Mouse (Mus musculus): Measurements from ENCODE around the gene Ngp. TPM values are rescaled to one million over a fixed set of nuclear protein-coding genes. Genes with fewer than 3 reads are reported as not detected.

Ngp gene
- polyA plus RNA-seq, 1 experiment from 2014 or later, result 9.6 TPM

- Histone ChIP-seq H3K4me1 (ENCODE audit: control insufficient read depth, insufficient read depth, low read length) (no peaks in the 10 kb centered on the region), H3K36me3 (ENCODE audit: control insufficient read depth, insufficient read depth, low read length) (0 out of 2 replicates have a peak, but pooled peaks cover 2% of the 10 kb centered on the region), H3K9me3 (ENCODE audit: control insufficient read depth, low read depth, low read length) (no peaks in the 10 kb centered on the region), H3K27ac (ENCODE audit: low read length) (no peak overlapping the region), H3K27me3 (ENCODE audit: control insufficient read depth, insufficient read depth, low read length) (no peaks in the 10 kb centered on the region), H3K4me2 (replicated peaks; ENCODE audit: low read depth, low read length) (no peak overlapping the region), H3K4me3 (ENCODE audit: low read depth, low read length) (no peak overlapping the region), H3K9ac (replicated peaks; ENCODE audit: low read depth, low read length) (no peak overlapping the region)
- no peak for ATAC-seq (ENCODE audit: insufficient number of reproducible peaks, insufficient read depth, low FRiP score, low read depth)
- WGBS, result 85% methylated on average over 15 of the region's 15 CpGs
These were observed 28.8 kb downstream of the Ngp start for GRCm38 (mm10) chr9:110448356-110448755.

GRCm38 (mm10) chr9:110448857-110449617 lies 29.5 kb downstream of the Ngp start:
- no peaks in the 10 kb centered on the region for H3K4me1 ChIP-seq (ENCODE audit: control insufficient read depth, insufficient read depth, low read length)
- H3K27me3 ChIP-seq (ENCODE audit: control insufficient read depth, insufficient read depth, low read length), result no peaks in the 10 kb centered on the region
- no peak overlapping the region for H3K4me2 ChIP-seq (replicated peaks; ENCODE audit: low read depth, low read length)
- 0 out of 2 replicates have a peak, but pooled peaks cover 2% of the 10 kb centered on the region for H3K36me3 ChIP-seq (ENCODE audit: control insufficient read depth, insufficient read depth, low read length)
- H3K27ac ChIP-seq (ENCODE audit: low read length), result no peak overlapping the region
- no peaks in the 10 kb centered on the region for H3K9me3 ChIP-seq (ENCODE audit: control insufficient read depth, low read depth, low read length)
- WGBS, result 33% methylated on average over 11 of the region's 11 CpGs
- ATAC-seq (ENCODE audit: insufficient number of reproducible peaks, insufficient read depth, low FRiP score, low read depth), result peak; percentile 58; the same call in 1 of the 2 replicates
- no peak overlapping the region for H3K9ac ChIP-seq (replicated peaks; ENCODE audit: low read depth, low read length)
- H3K4me3 ChIP-seq (ENCODE audit: low read depth, low read length), result no peak overlapping the region

- no peak overlapping the region for H3K4me2 ChIP-seq (replicated peaks; ENCODE audit: low read depth, low read length)
- H3K36me3 ChIP-seq (ENCODE audit: control insufficient read depth, insufficient read depth, low read length), result 0 out of 2 replicates have a peak, but pooled peaks cover 2% of the 10 kb centered on the region
- H3K27me3 ChIP-seq (ENCODE audit: control insufficient read depth, insufficient read depth, low read length), result no peaks in the 10 kb centered on the region
- ATAC-seq (ENCODE audit: insufficient number of reproducible peaks, insufficient read depth, low FRiP score, low read depth), result no peak
- no peak overlapping the region for H3K27ac ChIP-seq (ENCODE audit: low read length)
- H3K9ac ChIP-seq (replicated peaks; ENCODE audit: low read depth, low read length), result no peak overlapping the region
- H3K4me3 ChIP-seq (ENCODE audit: low read depth, low read length), result no peak overlapping the region
- H3K4me1 ChIP-seq (ENCODE audit: control insufficient read depth, insufficient read depth, low read length), result no peaks in the 10 kb centered on the region
- no peaks in the 10 kb centered on the region for H3K9me3 ChIP-seq (ENCODE audit: control insufficient read depth, low read depth, low read length)
- WGBS, result 70% methylated on average over 3 of the region's 3 CpGs
These were observed 33.0 kb downstream of the Ngp start for GRCm38 (mm10) chr9:110452523-110452922.

GRCm38 (mm10) chr9:110457926-110458325 lies 38.4 kb downstream of the Ngp start:
- Histone ChIP-seq H3K9me3 (ENCODE audit: control insufficient read depth, low read depth, low read length) (no peaks in the 10 kb centered on the region), H3K36me3 (ENCODE audit: control insufficient read depth, insufficient read depth, low read length) (no peaks in the 10 kb centered on the region), H3K4me1 (ENCODE audit: control insufficient read depth, insufficient read depth, low read length) (no peaks in the 10 kb centered on the region), H3K27ac (ENCODE audit: low read length) (no peak overlapping the region), H3K4me3 (ENCODE audit: low read depth, low read length) (no peak overlapping the region), H3K9ac (replicated peaks; ENCODE audit: low read depth, low read length) (no peak overlapping the region), H3K27me3 (ENCODE audit: control insufficient read depth, insufficient read depth, low read length) (no peaks in the 10 kb centered on the region), H3K4me2 (replicated peaks; ENCODE audit: low read depth, low read length) (no peak overlapping the region)
- ATAC-seq (ENCODE audit: insufficient number of reproducible peaks, insufficient read depth, low FRiP score, low read depth), result no peak
- WGBS, result 86% methylated on average over 3 of the region's 3 CpGs

GRCm38 (mm10) chr9:110459145-110459727 lies 39.7 kb downstream of the Ngp start:
- no peaks in the 10 kb centered on the region for H3K4me1 ChIP-seq (ENCODE audit: control insufficient read depth, insufficient read depth, low read length)
- H3K4me2 ChIP-seq (replicated peaks; ENCODE audit: low read depth, low read length), result no peak overlapping the region
- no peaks in the 10 kb centered on the region for H3K27me3 ChIP-seq (ENCODE audit: control insufficient read depth, insufficient read depth, low read length)
- H3K27ac ChIP-seq (ENCODE audit: low read length), result peak overlapping the region; percentile 52; the same call in 1 of the 2 replicates
- ATAC-seq (ENCODE audit: insufficient number of reproducible peaks, insufficient read depth, low FRiP score, low read depth), result no peak
- no peaks in the 10 kb centered on the region for H3K9me3 ChIP-seq (ENCODE audit: control insufficient read depth, low read depth, low read length)
- WGBS, result 44% methylated on average over 2 of the region's 2 CpGs
- no peak overlapping the region for H3K9ac ChIP-seq (replicated peaks; ENCODE audit: low read depth, low read length)
- no peaks in the 10 kb centered on the region for H3K36me3 ChIP-seq (ENCODE audit: control insufficient read depth, insufficient read depth, low read length)
- H3K4me3 ChIP-seq (ENCODE audit: low read depth, low read length), result no peak overlapping the region

- Histone ChIP-seq H3K9ac (replicated peaks; ENCODE audit: low read depth, low read length) (no peak overlapping the region), H3K4me1 (ENCODE audit: control insufficient read depth, insufficient read depth, low read length) (no peaks in the 10 kb centered on the region), H3K27me3 (ENCODE audit: control insufficient read depth, insufficient read depth, low read length) (no peaks in the 10 kb centered on the region), H3K27ac (ENCODE audit: low read length) (no peak overlapping the region), H3K9me3 (ENCODE audit: control insufficient read depth, low read depth, low read length) (no peaks in the 10 kb centered on the region), H3K4me2 (replicated peaks; ENCODE audit: low read depth, low read length) (no peak overlapping the region), H3K4me3 (ENCODE audit: low read depth, low read length) (no peak overlapping the region), H3K36me3 (ENCODE audit: control insufficient read depth, insufficient read depth, low read length) (no peaks in the 10 kb centered on the region)
- no peak for ATAC-seq (ENCODE audit: insufficient number of reproducible peaks, insufficient read depth, low FRiP score, low read depth)
- WGBS, result 84% methylated on average over 18 of the region's 18 CpGs
These were observed 41.6 kb downstream of the Ngp start for GRCm38 (mm10) chr9:110460884-110461815.

GRCm38 (mm10) chr9:110462321-110462720 lies 42.8 kb downstream of the Ngp start:
- H3K4me2 ChIP-seq (replicated peaks; ENCODE audit: low read depth, low read length), result no peak overlapping the region
- H3K27ac ChIP-seq (ENCODE audit: low read length), result no peak overlapping the region
- H3K9me3 ChIP-seq (ENCODE audit: control insufficient read depth, low read depth, low read length), result no peaks in the 10 kb centered on the region
- no peaks in the 10 kb centered on the region for H3K36me3 ChIP-seq (ENCODE audit: control insufficient read depth, insufficient read depth, low read length)
- no peak overlapping the region for H3K9ac ChIP-seq (replicated peaks; ENCODE audit: low read depth, low read length)
- ATAC-seq (ENCODE audit: insufficient number of reproducible peaks, insufficient read depth, low FRiP score, low read depth), result no peak
- WGBS, result 76% methylated on average over 7 of the region's 7 CpGs
- H3K27me3 ChIP-seq (ENCODE audit: control insufficient read depth, insufficient read depth, low read length), result no peaks in the 10 kb centered on the region
- no peaks in the 10 kb centered on the region for H3K4me1 ChIP-seq (ENCODE audit: control insufficient read depth, insufficient read depth, low read length)
- H3K4me3 ChIP-seq (ENCODE audit: low read depth, low read length), result no peak overlapping the region

- H3K9me3 ChIP-seq (ENCODE audit: control insufficient read depth, low read depth, low read length), result no peaks in the 10 kb centered on the region
- no peaks in the 10 kb centered on the region for H3K27me3 ChIP-seq (ENCODE audit: control insufficient read depth, insufficient read depth, low read length)
- no peaks in the 10 kb centered on the region for H3K36me3 ChIP-seq (ENCODE audit: control insufficient read depth, insufficient read depth, low read length)
- no peak overlapping the region for H3K4me2 ChIP-seq (replicated peaks; ENCODE audit: low read depth, low read length)
- no peak overlapping the region for H3K4me3 ChIP-seq (ENCODE audit: low read depth, low read length)
- no peaks in the 10 kb centered on the region for H3K4me1 ChIP-seq (ENCODE audit: control insufficient read depth, insufficient read depth, low read length)
- H3K27ac ChIP-seq (ENCODE audit: low read length), result no peak overlapping the region
- 86% methylated on average over 6 of the region's 6 CpGs for WGBS
- H3K9ac ChIP-seq (replicated peaks; ENCODE audit: low read depth, low read length), result no peak overlapping the region
- ATAC-seq (ENCODE audit: insufficient number of reproducible peaks, insufficient read depth, low FRiP score, low read depth), result no peak
These were observed 44.5 kb downstream of the Ngp start for GRCm38 (mm10) chr9:110463983-110464591.

Data from stomach, embryonic 14.5 days (tissue).